In genomic region chr19:23211325-23211724, GRCm38 (mm10) we compare ENCODE assay signal across 16 mouse cellular contexts.
DNase-seq lines count a peak whose midpoint lies in the region; ATAC-seq and TF ChIP-seq lines count a peak whose summit lies in the region.
"Had no signal": no experiment of that assay in that cellular context is flagged by ENCODE, and none has a peak within 500 bp of the region (broad histone marks: within the 10 kb centered on the region; RNA-seq: fewer than 3 reads in every experiment).

No protein-coding gene starts in this region.

- CTCF ChIA-PET in Patski (lab: Charles Lee): interaction anchor here (1.3 kb wide), 1 partner anchor 205 kb away, joined by 6 read pairs; no protein-coding TSS in a partner anchor

- TF ChIP-seq CTCF in layer of hippocampus, adult 2 months (conservative IDR thresholded peaks at IDR 0.05): peak; percentile 62
- peak; percentile 13 for TF ChIP-seq CTCF in Patski (IDR thresholded peaks at IDR 0.05)
- no peak for TF ChIP-seq CTCF in brain, embryonic 14.5 days (IDR thresholded peaks at IDR 0.05; ENCODE audit: borderline replicate concordance, extremely low read depth, insufficient read depth, insufficient read length)

- no peak overlapping the region for H3K4me3 ChIP-seq in heart, embryonic 10.5 days
- H3K4me3 ChIP-seq in layer of hippocampus, adult 2 months: no peak overlapping the region
- H3K4me3 ChIP-seq: embryonic facial prominence, embryonic 15.5 days; forebrain, embryonic 12.5 days; heart, embryonic 13.5 days; hindbrain, embryonic 12.5 days; intestine, embryonic 15.5 days; limb, embryonic 15.5 days had no signal

- H3K9me3 ChIP-seq in heart, embryonic 10.5 days: no peaks in the 10 kb centered on the region
- H3K9me3 ChIP-seq: embryonic facial prominence, embryonic 15.5 days; forebrain, embryonic 12.5 days; heart, embryonic 13.5 days; hindbrain, embryonic 12.5 days; intestine, embryonic 15.5 days; limb, embryonic 15.5 days had no signal

- in situ Hi-C loops in Patski (cut with MboI; ENCODE audit: low pct_unique_long_range_greater_than_20kb): no loop called here

- 88% methylated on average over 6 of the region's 6 CpGs for WGBS in heart, embryonic 10.5 days

- ATAC-seq in Patski: no peak
- ATAC-seq: intestine, embryonic 15.5 days had no signal

- POLR2A ChIA-PET in Patski (lab: Charles Lee): interaction anchor here (0.5 to 1.1 kb wide), 3 partner anchors 34 to 177 kb away, joined by 3 read pairs; no protein-coding TSS in a partner anchor

- H3K27ac ChIP-seq in heart, embryonic 10.5 days: no peak overlapping the region
- H3K27ac ChIP-seq in layer of hippocampus, adult 2 months: peak overlapping the region; percentile 52
- H3K27ac ChIP-seq: embryonic facial prominence, embryonic 15.5 days; forebrain, embryonic 12.5 days; heart, embryonic 13.5 days; hindbrain, embryonic 12.5 days; intestine, embryonic 15.5 days; limb, embryonic 15.5 days had no signal

- DNase-seq in heart, adult 8-10 months (ENCODE audit: low spot score): peak; percentile 7
- DNase-seq in heart, embryonic 10.5 days (ENCODE audit: low spot score): no peak
- DNase-seq in layer of hippocampus, adult 2 months (ENCODE audit: low spot score in 2 of 2): no peak
- DNase-seq in layer of hippocampus, postnatal 10 days (ENCODE audit: low spot score in 2 of 2): no peak
- no peak for DNase-seq in Patski (ENCODE audit: low read depth, low spot score)
- DNase-seq in brain, embryonic 14.5 days (ENCODE audit: low read depth): peak; percentile 2
- DNase-seq in thymus, postnatal 14 days: no peak
- DNase-seq: cerebellum, adult 11-12 months; gastrocnemius, postnatal 10 days; thymus, adult 2 months had no signal

- no peaks in the 10 kb centered on the region for H3K4me1 ChIP-seq in heart, embryonic 10.5 days
- H3K4me1 ChIP-seq: embryonic facial prominence, embryonic 15.5 days; forebrain, embryonic 12.5 days; heart, embryonic 13.5 days; hindbrain, embryonic 12.5 days; intestine, embryonic 15.5 days; limb, embryonic 15.5 days had no signal

- peaks cover 61% of the 10 kb centered on the region for H3K36me3 ChIP-seq in heart, embryonic 10.5 days

- no peaks in the 10 kb centered on the region for H3K27me3 ChIP-seq in heart, embryonic 10.5 days (ENCODE audit: insufficient read depth, poor library complexity, severe bottlenecking)
- no peaks in the 10 kb centered on the region for H3K27me3 ChIP-seq in Patski
- H3K27me3 ChIP-seq: embryonic facial prominence, embryonic 15.5 days; forebrain, embryonic 12.5 days; heart, embryonic 13.5 days; hindbrain, embryonic 12.5 days; intestine, embryonic 15.5 days; limb, embryonic 15.5 days had no signal

- no peak for TF ChIP-seq POLR2A in brain, embryonic 14.5 days (IDR thresholded peaks at IDR 0.05; ENCODE audit: borderline replicate concordance, extremely low read depth, insufficient read depth, insufficient read length, poor library complexity, severe bottlenecking)

Comparison
In these comparisons a context has a peak if more than half of its experiments do, and no peak if none do; other contexts are left out.
1. DNase-seq: peak in heart, adult 8-10 months (single experiment) and brain, embryonic 14.5 days (single experiment); none in heart, embryonic 10.5 days (single experiment), layer of hippocampus, adult 2 months (0 of 2), layer of hippocampus, postnatal 10 days (0 of 2), Patski (single experiment) and thymus, postnatal 14 days (single experiment).